Mouse (Mus musculus) kidney, adult 9 months (tissue): ENCODE measurements at regions not wholly inside any gene's neighbourhood (a gene's known extent, or its start where the extent isn't known, plus 50 kb on each side); places are given as distances from the start of the nearest gene placed in this dataset.

Experiments
- DNase-seq: peaks from one replicate; pipeline ENCODE4 v3.0.0; 2022

DNA sequence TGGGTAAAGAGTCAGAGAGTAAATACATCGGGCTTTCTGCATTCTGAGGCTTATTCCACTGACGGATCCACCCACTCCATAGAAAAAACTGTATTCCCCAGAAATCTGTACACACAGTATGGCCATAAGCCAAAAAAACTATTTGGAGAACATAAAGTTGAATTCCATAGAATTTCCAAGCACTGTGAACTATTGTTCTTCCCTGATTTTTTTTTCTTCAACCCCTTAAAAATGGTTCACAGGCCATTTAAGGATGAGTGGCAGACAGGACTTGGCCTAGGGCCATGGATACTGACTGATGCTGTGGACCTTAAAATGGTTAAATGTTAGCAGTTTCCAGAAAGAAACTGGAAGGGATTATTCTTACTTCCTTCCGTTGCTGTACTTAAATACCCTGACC lies 247.0 kb downstream of the Sipa1l2 start:
- DNase-seq: no peak

DNA sequence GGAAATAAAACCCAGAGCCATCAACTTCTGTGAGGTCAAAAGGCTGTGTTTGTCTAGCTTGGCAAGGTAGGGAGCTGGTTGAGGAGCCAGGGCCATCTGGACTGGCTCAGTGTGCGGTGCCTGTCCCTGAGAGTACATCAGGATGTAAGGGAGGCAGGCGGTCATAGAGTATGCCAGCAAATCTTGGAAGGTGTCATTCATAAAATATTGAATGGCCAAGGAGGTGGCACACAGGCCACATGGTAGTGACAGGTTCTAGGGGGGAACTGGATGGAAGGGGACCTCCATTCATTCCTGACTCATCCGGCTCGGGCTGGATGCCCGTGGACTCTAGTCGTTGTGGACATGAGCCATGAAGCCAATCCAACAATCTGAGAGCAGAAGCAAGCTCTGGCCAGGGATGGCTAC lies 252.0 kb downstream of the Sipa1l2 start:
- DNase-seq: no peak

DNA sequence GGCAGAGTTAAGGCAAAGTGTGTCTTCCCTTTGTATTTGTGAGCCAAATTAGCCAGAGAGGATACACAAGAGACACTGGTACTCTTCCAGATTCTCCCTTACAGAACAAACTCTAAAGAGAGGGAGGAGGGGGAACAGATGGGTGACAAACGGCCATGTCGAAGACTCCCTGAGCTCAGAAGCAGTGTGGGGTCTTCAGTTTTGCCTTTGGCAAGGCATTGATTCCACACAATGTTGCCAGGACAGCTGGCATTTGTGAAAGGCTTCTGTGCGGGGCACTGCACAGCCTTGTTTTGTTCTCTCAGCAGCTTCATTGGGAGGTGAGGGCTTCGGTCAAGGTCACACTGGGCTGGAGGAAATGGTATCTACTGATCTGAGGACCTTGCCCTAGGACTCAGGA lies 253.9 kb downstream of the Sipa1l2 start:
- DNase-seq: no peak

DNA sequence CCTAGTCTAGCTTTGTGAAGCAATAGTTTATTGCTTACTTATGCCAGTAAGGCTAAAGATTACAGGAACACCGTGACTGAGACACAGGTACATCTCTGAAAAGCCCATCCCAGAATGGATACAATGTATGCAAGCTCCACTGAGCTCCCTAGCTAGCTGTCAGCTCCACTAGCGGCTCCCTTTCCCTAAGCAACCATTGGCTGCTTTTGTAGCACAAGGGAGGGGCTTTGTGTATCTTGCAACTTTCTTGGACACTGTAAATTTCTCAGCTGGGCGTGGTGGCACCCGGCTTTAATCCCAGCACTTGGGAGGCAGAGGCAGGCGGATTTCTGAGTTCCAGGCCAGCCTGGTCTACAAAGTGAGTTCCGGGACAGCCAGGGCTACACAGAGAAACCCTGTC lies 254.6 kb downstream of the Sipa1l2 start:
- DNase-seq: no peak

DNA sequence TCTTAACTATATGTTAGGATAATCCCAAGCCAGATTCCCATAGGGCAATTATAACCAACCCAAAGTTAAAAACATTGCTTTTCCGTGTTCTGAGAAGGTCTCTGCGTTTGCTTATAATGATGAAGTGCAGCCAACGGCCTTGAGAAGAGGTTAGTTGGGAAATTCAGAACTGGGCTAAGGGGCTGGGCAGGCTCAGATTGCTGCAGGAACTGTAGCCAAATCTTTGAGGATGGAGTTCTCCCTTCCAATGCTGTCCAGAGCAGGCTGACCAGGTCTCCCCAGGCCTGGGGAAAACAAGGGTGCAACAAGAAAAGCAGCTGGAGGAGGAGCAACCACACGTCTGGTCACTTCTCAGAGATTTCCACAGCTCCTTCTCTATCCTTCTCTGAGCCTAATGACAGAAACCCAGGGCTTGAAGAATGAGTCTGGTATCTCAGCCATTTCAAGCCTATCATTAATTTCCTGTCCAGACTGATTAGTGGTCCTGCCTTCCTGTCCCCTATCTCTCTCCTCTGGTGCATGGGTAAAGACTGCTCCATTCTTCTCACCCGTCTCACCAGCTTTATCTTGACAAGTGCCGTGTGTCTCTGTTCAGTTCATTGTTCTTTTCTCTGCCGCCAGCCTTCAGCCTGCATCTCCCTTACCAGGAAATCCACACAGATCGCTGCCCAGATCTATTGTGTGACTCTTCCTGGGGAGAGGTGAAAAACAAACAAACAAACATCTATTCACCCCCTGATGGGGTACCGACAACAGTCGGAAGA lies 255.2 kb downstream of the Sipa1l2 start:
- peak; percentile 30 for DNase-seq

DNA sequence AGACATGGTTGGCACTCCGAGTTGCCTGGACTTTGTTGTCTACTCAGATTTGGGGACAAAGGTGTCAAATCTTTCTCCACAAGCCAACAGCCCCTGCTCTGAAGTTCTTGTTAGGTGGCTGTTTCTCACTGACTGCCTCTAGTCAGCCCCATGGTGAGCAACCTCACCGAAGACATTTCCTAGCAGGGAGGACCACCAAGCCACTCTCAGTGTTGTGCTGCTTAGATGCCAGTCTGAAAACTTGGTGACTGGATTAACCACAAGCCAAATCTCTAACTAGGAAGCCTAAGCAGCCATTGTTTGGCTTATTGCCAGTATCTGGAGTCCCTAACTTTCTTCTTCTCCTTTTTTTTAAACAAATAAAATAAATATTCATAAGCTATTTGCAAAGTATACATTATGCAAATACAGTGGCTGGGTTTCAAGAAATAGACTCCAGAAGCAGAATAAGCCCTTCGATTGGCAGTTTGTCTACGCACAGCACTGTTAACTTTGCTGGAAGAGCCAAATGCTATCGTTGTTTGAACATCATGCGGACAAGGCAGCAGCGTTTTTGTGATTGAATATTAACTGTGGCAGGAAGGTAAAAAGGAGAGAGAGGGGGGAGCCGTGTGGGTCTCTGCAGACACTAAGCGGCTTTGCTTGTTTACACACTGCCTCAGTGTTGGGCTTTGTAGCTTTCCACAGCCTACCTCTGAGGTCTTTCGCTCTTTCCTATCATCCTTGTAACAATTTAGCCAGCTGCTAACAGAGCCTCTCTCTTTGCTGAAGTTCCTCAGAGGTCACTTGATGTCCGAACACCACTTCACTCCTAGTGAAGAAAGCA lies 257.4 kb downstream of the Disc1 start:
- DNase-seq: no peak
